Mouse (Mus musculus): ENCODE measurements around the gene Dtnbp1. TPM values are rescaled to one million over a fixed set of nuclear protein-coding genes. Genes with fewer than 3 reads are reported as not detected.

Dtnbp1 gene
- total RNA-seq (2021): 10 to 100 TPM; 75.1 to 83.5 TPM
- long read RNA-seq, transcript Dtnbp1-206 (4 exons, 797 nt): minor isoform, 14 of 105 reads
- long read RNA-seq, transcript Dtnbp1-201 (10 exons, 1,362 nt): major isoform, 71 of 105 reads
- long read RNA-seq, partial matches to known transcripts: 7 of 105 reads
- long read RNA-seq, other reads (novel, unspliced or antisense): 13 of 105 reads

GRCm38 (mm10) chr13:45001911-45002615, at the start of gene Dtnbp1:
Gene Dtnbp1 (minus strand): TSS chr13:45002147.
- peak; percentile 36 to 65 for DNase-seq (ENCODE audit: low spot score in 2 of 2)

GRCm38 (mm10) chr13:45049261-45050020, 47.5 kb upstream of the Dtnbp1 start:
- DNase-seq (ENCODE audit: low spot score in 2 of 2): peak; percentile 32 to 79

- DNase-seq (ENCODE audit: low spot score in 2 of 2): no peak
These were observed 41.5 kb upstream of the Dtnbp1 start for GRCm38 (mm10) chr13:45043466-45043865.

GRCm38 (mm10) chr13:45040741-45041140, 38.8 kb upstream of the Dtnbp1 start:
- no peak for DNase-seq (ENCODE audit: low spot score in 2 of 2)

GRCm38 (mm10) chr13:45040195-45040594, 38.2 kb upstream of the Dtnbp1 start:
- no peak for DNase-seq (ENCODE audit: low spot score in 2 of 2)

- no peak for DNase-seq (ENCODE audit: low spot score in 2 of 2)
These were observed 34.5 kb upstream of the Dtnbp1 start for GRCm38 (mm10) chr13:45036417-45036816.

- DNase-seq (ENCODE audit: low spot score in 2 of 2): no peak
These were observed 32.8 kb upstream of the Dtnbp1 start for GRCm38 (mm10) chr13:45034759-45035158.

GRCm38 (mm10) chr13:45033360-45033759, 31.4 kb upstream of the Dtnbp1 start:
- no peak for DNase-seq (ENCODE audit: low spot score in 2 of 2)

GRCm38 (mm10) chr13:45032484-45032883, 30.5 kb upstream of the Dtnbp1 start:
- DNase-seq (ENCODE audit: low spot score in 2 of 2): no peak

GRCm38 (mm10) chr13:45031748-45032147, 29.8 kb upstream of the Dtnbp1 start:
- DNase-seq (ENCODE audit: low spot score in 2 of 2): no peak

GRCm38 (mm10) chr13:45031314-45031713, 29.4 kb upstream of the Dtnbp1 start:
- no peak for DNase-seq (ENCODE audit: low spot score in 2 of 2)

GRCm38 (mm10) chr13:45030830-45031229, 28.9 kb upstream of the Dtnbp1 start:
- DNase-seq (ENCODE audit: low spot score in 2 of 2): peak; percentile 75 to 92

GRCm38 (mm10) chr13:45029791-45030190, 27.8 kb upstream of the Dtnbp1 start:
- no peak for DNase-seq (ENCODE audit: low spot score in 2 of 2)

- no peak for DNase-seq (ENCODE audit: low spot score in 2 of 2)
These were observed 24.3 kb upstream of the Dtnbp1 start for GRCm38 (mm10) chr13:45026291-45026690.

GRCm38 (mm10) chr13:45024821-45025220, 22.9 kb upstream of the Dtnbp1 start:
- DNase-seq (ENCODE audit: low spot score in 2 of 2): no peak

- peak in 1 of 2 experiments; percentile 52 for DNase-seq (ENCODE audit: low spot score in 2 of 2)
These were observed 21.6 kb upstream of the Dtnbp1 start for GRCm38 (mm10) chr13:45023356-45024150.

GRCm38 (mm10) chr13:45008150-45008549, 6.2 kb upstream of the Dtnbp1 start:
- DNase-seq (ENCODE audit: low spot score in 2 of 2): no peak

- DNase-seq (ENCODE audit: low spot score in 2 of 2): no peak
These were observed 5.8 kb upstream of the Dtnbp1 start for GRCm38 (mm10) chr13:45007726-45008125.

- DNase-seq (ENCODE audit: low spot score in 2 of 2): no peak
These were observed 4.5 kb upstream of the Dtnbp1 start for GRCm38 (mm10) chr13:45006483-45006882.

- DNase-seq (ENCODE audit: low spot score in 2 of 2): no peak
These were observed 3.9 kb upstream of the Dtnbp1 start for GRCm38 (mm10) chr13:45005861-45006260.

GRCm38 (mm10) chr13:45004987-45005592, 3.1 kb upstream of the Dtnbp1 start:
- DNase-seq (ENCODE audit: low spot score in 2 of 2): no peak
